Mouse (Mus musculus) intestine, embryonic 16.5 days (tissue): ENCODE results near the gene Nkg7. TPM values are rescaled to one million over a fixed set of nuclear protein-coding genes. Genes with fewer than 3 reads are reported as not detected.

Experiments
- ATAC-seq: fragments of 200-750 bp; cut with Nextera tagmentation; 2 replicates; pipeline ENCODE4 v1.8.0; 2017; ENCODE audit warnings: moderate TSS enrichment, moderate library complexity
- H3K27ac ChIP-seq: fragments of 300-500 bp; sonication (generic); 2 replicates; pipeline ENCODE4 v1.5.1; 2014; ENCODE audit warnings: mild to moderate bottlenecking, low read length
- H3K27me3 ChIP-seq: fragments of 300-500 bp; sonication (generic); replicated peaks from 2 replicates; pipeline ENCODE4 v1.6.1; 2014; ENCODE audit warnings: low read length, control low read depth, mixed read lengths; ENCODE audit not compliant: control insufficient read depth, insufficient read depth
- H3K36me3 ChIP-seq: fragments of 300-500 bp; sonication (generic); 2 replicates; pipeline ENCODE4 v1.6.1; 2014; ENCODE audit warnings: low read length, control low read depth; ENCODE audit not compliant: control insufficient read depth, insufficient read depth
- H3K4me1 ChIP-seq: fragments of 300-500 bp; sonication (generic); 2 replicates; pipeline ENCODE4 v1.6.1; 2014; ENCODE audit warnings: low read length, control low read depth, mixed read lengths; ENCODE audit not compliant: control insufficient read depth, insufficient read depth
- H3K4me2 ChIP-seq: fragments of 300-500 bp; sonication (generic); 2 replicates; pipeline ENCODE4 v1.6.1; 2014; ENCODE audit warnings: low read depth, low read length, control low read depth
- H3K4me3 ChIP-seq: fragments of 300-500 bp; sonication (generic); 2 replicates; pipeline ENCODE4 v1.5.1; 2014; ENCODE audit warnings: mild to moderate bottlenecking, low read length
- H3K9ac ChIP-seq: fragments of 300-500 bp; sonication (generic); 2 replicates; pipeline ENCODE4 v1.6.1; 2014; ENCODE audit warnings: low read depth, low read length
- H3K9me3 ChIP-seq: fragments of 300-500 bp; sonication (generic); 2 replicates; pipeline ENCODE4 v1.6.1; 2016; ENCODE audit warnings: low read length, control low read depth; ENCODE audit not compliant: control insufficient read depth
- WGBS: fragments of 180-500 bp; shearing (Covaris S2); extraction: QIAGEN DNeasy Blood & Tissue Kit; methylation state at CpG from one replicate; pipeline ENCODE4 v1.1.7; 2014; 5-methylcytosine and 5-hydroxymethylcytosine counted together
- polyA plus RNA-seq: library from polyadenylated mRNA; unstranded; fragments of >200 nt; fragmentation: Nextera tagmentation; extraction: Ambion mirVana; gene quantifications from 2 replicates; pipeline ENCODE4 v1.2.1, GENCODE M21; 2015

The Nkg7 gene
- polyA plus RNA-seq, 1 experiment from 2014 or later = 4.3 TPM

DNA sequence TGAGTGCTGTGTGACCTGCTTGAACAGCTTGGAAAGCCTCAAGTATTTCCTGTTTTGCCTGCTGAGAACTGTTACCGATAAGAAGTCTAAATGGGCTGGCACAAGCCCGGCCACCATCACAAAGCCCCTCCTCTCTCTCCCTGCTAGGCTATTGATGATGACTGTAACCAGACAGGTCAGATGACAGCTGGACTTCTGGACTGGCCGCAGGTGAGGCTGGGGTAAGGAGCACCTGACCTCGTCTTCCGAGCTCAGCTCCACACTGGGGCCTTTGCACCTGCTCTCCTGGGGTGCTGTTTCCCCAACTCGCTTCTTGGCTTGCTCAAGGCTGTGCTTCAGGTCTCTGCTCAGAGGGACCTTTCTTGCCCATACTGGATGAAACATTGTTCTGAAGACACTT, 17.5 kb downstream of the Nkg7 start:
- H3K4me3 ChIP-seq = no peak overlapping the region
- no peaks in the 10 kb centered on the region for H3K4me1 ChIP-seq
- no peak overlapping the region for H3K27ac ChIP-seq
- no peaks in the 10 kb centered on the region for H3K9me3 ChIP-seq
- ATAC-seq = peak; percentile 31
- no peak overlapping the region for H3K4me2 ChIP-seq
- WGBS = 88% methylated on average over 6 of the region's 6 CpGs
- H3K27me3 ChIP-seq = no peaks in the 10 kb centered on the region
- H3K9ac ChIP-seq = no peak overlapping the region
- H3K36me3 ChIP-seq = peaks cover 17% of the 10 kb centered on the region; the same call in 1 of the 2 replicates

DNA sequence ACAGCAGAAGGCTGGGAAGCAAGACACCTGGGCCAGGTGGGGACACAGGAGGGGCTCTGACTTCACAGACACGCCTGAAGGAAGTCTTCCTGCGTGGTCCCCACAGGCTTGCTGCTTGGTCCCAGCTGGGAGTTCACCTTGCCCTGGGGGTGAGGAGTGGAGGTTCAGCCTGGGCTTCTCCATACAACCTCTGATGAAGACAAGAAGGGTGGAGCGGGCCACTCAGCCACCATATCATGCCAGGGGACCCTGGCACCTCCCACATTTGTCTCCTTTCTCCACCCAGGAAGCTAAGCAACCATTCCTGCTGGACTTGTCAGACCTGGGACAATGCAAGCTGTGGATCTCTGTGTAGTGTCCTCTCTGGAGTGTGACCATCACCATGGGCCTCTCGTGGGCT, 26.0 kb downstream of the Nkg7 start, which contains the start of gene Vsig10l:
Gene Vsig10l, plus strand, starts transcription at position 301 of the 400 bp plus-strand sequence.
- Histone ChIP-seq H3K27ac (no peak within 1 kb of the TSS), H3K27me3 (no peaks in the 10 kb centered on the region), H3K9me3 (no peaks in the 10 kb centered on the region), H3K4me2 (no peak within 1 kb of the TSS), H3K4me3 (no peak within 1 kb of the TSS), H3K4me1 (no peaks in the 10 kb centered on the region; the same call in 1 of the 2 replicates), H3K9ac (no peak within 1 kb of the TSS), H3K36me3 (0 out of 2 replicates have a peak, but pooled peaks cover 3% of the 10 kb centered on the region)
- ATAC-seq = no peak
- 55% methylated on average over 4 of the region's 4 CpGs for WGBS

DNA sequence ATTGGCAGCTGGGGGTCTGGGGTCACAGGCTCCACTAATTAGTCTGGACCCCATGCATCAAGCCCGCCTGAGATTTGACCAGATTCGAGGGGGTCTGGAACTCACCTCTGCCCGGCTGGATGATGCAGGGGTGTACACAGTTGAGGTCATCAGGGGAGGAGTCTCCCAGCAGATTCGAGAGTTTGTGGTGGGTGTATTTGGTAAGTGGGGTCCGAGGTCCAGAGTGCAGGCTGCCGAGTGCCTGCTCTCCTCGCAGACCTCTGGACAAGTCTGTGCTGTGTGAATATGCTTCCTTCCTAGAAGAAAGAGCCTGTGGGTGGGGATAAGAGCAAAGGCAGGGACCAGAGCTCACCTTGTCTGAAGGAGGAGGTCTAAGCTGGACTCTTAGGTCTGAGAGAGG, 27.1 kb downstream of the Nkg7 start:
- 76% methylated on average over 7 of the region's 7 CpGs for WGBS
- Histone ChIP-seq H3K4me3 (no peak overlapping the region), H3K9ac (no peak overlapping the region), H3K4me2 (no peak overlapping the region), H3K27ac (no peak overlapping the region), H3K27me3 (no peaks in the 10 kb centered on the region), H3K36me3 (no peaks in the 10 kb centered on the region), H3K4me1 (no peaks in the 10 kb centered on the region; the same call in 1 of the 2 replicates), H3K9me3 (no peaks in the 10 kb centered on the region)
- no peak for ATAC-seq

DNA sequence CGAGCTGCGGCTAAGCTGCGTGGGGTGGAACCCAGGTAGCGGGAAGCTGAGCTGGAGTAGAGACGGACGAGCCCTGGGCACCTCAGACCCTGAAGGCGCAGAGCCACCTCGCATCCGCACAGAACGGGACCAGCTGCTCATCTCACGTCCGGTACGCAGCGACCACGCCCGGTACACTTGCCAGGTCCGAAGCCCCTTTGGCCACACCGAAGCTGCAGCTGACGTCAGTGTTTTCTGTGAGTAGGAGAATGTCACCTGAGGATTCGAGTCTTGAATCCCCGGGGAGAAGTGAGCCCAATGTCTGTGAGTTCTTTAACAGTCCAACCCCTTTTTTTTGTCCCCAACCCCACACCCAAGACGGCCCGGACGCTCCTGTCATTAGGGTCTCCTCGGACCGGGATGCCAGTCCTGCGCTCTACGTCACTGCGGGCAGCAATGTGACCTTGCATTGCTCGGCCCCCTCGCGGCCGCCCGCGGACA, 28.0 kb downstream of the Nkg7 start:
- peak overlapping the region; percentile 69 for H3K9ac ChIP-seq
- H3K4me2 ChIP-seq = peak overlapping the region; percentile 99
- no peak for ATAC-seq
- H3K27ac ChIP-seq = peak overlapping the region; percentile 19; the same call in 1 of the 2 replicates
- H3K9me3 ChIP-seq = no peaks in the 10 kb centered on the region
- H3K36me3 ChIP-seq = no peaks in the 10 kb centered on the region
- H3K4me1 ChIP-seq = no peaks in the 10 kb centered on the region; the same call in 1 of the 2 replicates
- H3K27me3 ChIP-seq = no peaks in the 10 kb centered on the region
- H3K4me3 ChIP-seq = peak overlapping the region; percentile 59
- 9% methylated on average over 35 of the region's 35 CpGs for WGBS

DNA sequence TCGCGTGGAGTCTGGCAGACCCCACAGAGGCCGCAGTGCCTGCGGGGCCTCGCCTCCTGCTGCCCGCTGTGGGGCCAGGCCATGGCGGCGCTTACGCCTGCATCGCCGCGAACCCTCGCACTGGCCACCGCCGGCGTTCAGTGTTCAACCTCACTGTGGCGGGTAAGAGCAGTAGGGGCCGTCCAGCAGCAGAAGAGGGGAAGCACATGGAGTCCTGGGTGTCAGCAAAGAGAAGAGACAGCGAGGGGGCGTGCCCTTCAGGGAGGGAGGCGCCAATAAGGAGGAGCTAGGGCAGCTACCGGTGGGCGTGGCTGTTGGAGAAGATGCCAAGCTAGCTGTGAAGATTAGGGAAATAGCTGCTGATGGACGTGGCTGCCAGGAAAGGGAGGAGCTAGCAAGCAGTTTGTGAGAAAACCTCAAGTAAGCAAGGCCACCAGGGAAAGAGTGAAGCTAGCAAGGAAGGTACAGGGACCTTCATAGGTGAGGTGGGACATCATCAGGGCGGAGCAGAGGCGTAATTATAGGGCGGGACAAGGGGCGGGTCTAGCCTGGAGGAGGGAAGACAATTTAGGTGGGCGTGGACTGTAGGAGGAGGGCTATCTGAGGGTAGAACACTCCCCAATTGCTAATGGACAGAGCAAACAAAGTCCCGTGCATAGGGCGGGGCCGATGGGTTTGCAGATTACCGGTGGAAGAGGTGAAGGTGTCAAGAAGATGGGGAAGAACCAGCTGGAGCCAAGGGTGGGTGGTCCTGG, 28.6 kb downstream of the Nkg7 start:
- peak; percentile 92 for ATAC-seq
- Histone ChIP-seq H3K9me3 (no peaks in the 10 kb centered on the region), H3K9ac (peak overlapping the region; percentile 69), H3K27me3 (no peaks in the 10 kb centered on the region), H3K27ac (peak overlapping the region; percentile 35; the same call in 1 of the 2 replicates), H3K4me3 (peak overlapping the region; percentile 59), H3K4me1 (no peaks in the 10 kb centered on the region), H3K4me2 (peak overlapping the region; percentile 99), H3K36me3 (no peaks in the 10 kb centered on the region)
- 2% methylated on average over 33 of the region's 33 CpGs for WGBS

- Histone ChIP-seq H3K9ac (peak overlapping the region; percentile 69), H3K27ac (peak overlapping the region; percentile 35; the same call in 1 of the 2 replicates), H3K4me2 (peak overlapping the region; percentile 99), H3K9me3 (no peaks in the 10 kb centered on the region), H3K27me3 (no peaks in the 10 kb centered on the region), H3K36me3 (no peaks in the 10 kb centered on the region), H3K4me1 (no peaks in the 10 kb centered on the region), H3K4me3 (peak overlapping the region; percentile 59)
- ATAC-seq = peak; percentile 76
- 1% methylated on average over 33 of the region's 33 CpGs for WGBS
These were observed 29.3 kb downstream of the Nkg7 start for GRCm38 (mm10) chr7:43466099-43466694.

GRCm38 (mm10) chr7:43470373-43470772, 33.5 kb downstream of the Nkg7 start:
- H3K4me1 ChIP-seq = no peaks in the 10 kb centered on the region
- no peaks in the 10 kb centered on the region for H3K36me3 ChIP-seq
- no peak overlapping the region for H3K4me2 ChIP-seq
- H3K9ac ChIP-seq = no peak overlapping the region
- no peak overlapping the region for H3K4me3 ChIP-seq
- H3K27ac ChIP-seq = no peak overlapping the region
- 49% methylated on average over 8 of the region's 8 CpGs for WGBS
- ATAC-seq = no peak
- peaks cover 2% of the 10 kb centered on the region for H3K27me3 ChIP-seq
- H3K9me3 ChIP-seq = no peaks in the 10 kb centered on the region

DNA sequence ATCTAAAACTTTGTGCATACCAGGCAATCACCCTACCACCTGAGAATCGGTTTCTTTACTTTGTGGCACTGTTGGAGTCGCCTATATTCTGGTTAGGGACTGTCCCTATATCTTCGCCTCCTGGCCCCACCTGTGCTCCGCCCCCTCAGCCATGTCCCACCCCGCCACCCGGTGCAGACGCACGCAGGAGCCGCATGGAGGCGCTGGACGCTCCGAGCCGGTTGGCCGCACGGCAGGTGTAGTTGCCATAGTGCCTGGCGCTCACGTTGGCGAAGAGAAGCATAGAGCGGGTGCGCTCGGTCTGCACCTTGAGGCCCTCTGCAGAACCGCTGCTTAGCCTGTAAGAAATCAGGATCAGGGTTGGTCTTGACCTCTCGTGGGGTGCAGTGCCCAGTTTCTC, 38.8 kb downstream of the Nkg7 start:
- Histone ChIP-seq H3K27me3 (peaks cover 32% of the 10 kb centered on the region), H3K9me3 (no peaks in the 10 kb centered on the region), H3K4me1 (no peaks in the 10 kb centered on the region), H3K4me3 (no peak overlapping the region), H3K4me2 (no peak overlapping the region), H3K36me3 (no peaks in the 10 kb centered on the region), H3K9ac (no peak overlapping the region), H3K27ac (no peak overlapping the region)
- peak; percentile 28; the same call in 1 of the 2 replicates for ATAC-seq
- 9% methylated on average over 23 of the region's 23 CpGs for WGBS

GRCm38 (mm10) chr7:43476376-43476775, 39.5 kb downstream of the Nkg7 start:
- Histone ChIP-seq H3K27me3 (peaks cover 32% of the 10 kb centered on the region), H3K4me3 (no peak overlapping the region), H3K9ac (peak overlapping the region; percentile 24; the same call in 1 of the 2 replicates), H3K9me3 (no peaks in the 10 kb centered on the region), H3K36me3 (no peaks in the 10 kb centered on the region), H3K4me1 (no peaks in the 10 kb centered on the region), H3K4me2 (no peak overlapping the region), H3K27ac (no peak overlapping the region)
- WGBS = 6% methylated on average over 13 of the region's 13 CpGs
- ATAC-seq = no peak
